Mouse (Mus musculus): ENCODE data around the gene Arl14. TPM values are rescaled to one million over a fixed set of nuclear protein-coding genes. Genes with fewer than 3 reads are reported as not detected.

Arl14 gene
- polyA plus RNA-seq, 1 experiment = not detected

DNA sequence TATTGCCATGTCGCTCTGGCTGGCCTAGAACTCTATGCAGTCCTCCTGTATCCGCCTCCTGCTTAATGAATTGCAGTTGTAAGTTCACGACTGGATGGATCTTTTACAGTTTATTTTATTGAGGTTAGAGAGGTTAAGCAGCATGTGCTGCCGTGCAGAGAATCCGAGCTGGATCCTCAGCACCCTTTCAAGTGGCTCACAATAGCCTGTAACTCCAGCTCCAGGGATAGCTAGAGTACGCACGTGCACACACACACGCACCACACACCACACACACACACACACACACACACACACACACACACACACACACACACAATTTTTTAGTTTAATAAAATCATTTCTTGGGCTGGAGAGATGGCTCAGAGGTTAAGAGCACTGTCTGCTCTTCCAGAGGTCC lies 27.0 kb upstream of the Arl14 start:
- DNase-seq (ENCODE audit: low read depth) = no peak
- no peak for TF ChIP-seq POLR2A (IDR thresholded peaks at IDR 0.05; ENCODE audit: borderline replicate concordance, extremely low read depth, insufficient read depth, insufficient read length, poor library complexity, severe bottlenecking)
- no peak for TF ChIP-seq CTCF (IDR thresholded peaks at IDR 0.05; ENCODE audit: borderline replicate concordance, extremely low read depth, insufficient read depth, insufficient read length)

DNA sequence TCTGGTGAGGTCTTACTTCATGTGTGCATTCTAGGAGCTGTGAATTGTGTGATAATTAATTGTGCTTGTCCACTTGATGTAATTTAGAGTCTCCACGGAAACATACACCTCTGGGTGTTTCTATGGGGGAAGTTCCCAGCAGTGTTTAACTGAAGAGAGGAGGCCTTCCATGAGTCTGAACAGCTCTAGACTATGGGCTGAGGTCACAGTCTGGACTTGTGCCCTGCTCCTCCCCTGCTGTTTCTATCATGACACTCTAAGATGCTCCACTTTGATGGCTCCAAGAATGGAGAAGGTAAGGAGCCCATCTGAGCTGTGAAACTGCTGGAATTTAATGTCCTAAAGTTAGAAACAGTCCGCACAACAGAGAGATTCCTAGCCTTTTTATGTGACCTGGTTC lies 24.1 kb upstream of the Arl14 start:
- no peak for TF ChIP-seq POLR2A (IDR thresholded peaks at IDR 0.05; ENCODE audit: borderline replicate concordance, extremely low read depth, insufficient read depth, insufficient read length, poor library complexity, severe bottlenecking)
- no peak for TF ChIP-seq CTCF (IDR thresholded peaks at IDR 0.05; ENCODE audit: borderline replicate concordance, extremely low read depth, insufficient read depth, insufficient read length)
- DNase-seq (ENCODE audit: low read depth) = no peak

DNA sequence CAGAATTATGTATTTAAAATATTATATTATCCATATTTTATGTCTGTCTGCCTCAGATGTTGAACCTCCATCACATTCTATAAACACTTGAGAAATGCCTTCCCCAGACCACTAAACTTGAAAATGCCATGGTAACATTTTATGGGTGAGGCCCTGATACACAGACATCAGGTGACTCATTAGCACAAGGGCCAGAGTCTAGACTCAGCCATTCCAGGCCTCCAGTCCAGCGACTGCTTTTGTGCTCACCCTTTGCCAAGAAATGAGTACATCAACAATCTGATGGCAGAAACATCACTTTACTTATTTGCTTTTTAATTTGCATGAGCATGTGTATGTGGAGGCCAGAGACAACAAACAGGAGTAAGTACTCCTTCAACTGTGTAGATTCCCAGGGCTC lies 22.0 kb upstream of the Arl14 start:
- TF ChIP-seq CTCF (IDR thresholded peaks at IDR 0.05; ENCODE audit: borderline replicate concordance, extremely low read depth, insufficient read depth, insufficient read length) (no peak), POLR2A (IDR thresholded peaks at IDR 0.05; ENCODE audit: borderline replicate concordance, extremely low read depth, insufficient read depth, insufficient read length, poor library complexity, severe bottlenecking) (no peak)
- no peak for DNase-seq (ENCODE audit: low read depth)

- TF ChIP-seq POLR2A (IDR thresholded peaks at IDR 0.05; ENCODE audit: borderline replicate concordance, extremely low read depth, insufficient read depth, insufficient read length, poor library complexity, severe bottlenecking) = no peak
- no peak for TF ChIP-seq CTCF (IDR thresholded peaks at IDR 0.05; ENCODE audit: borderline replicate concordance, extremely low read depth, insufficient read depth, insufficient read length)
Observed at GRCm38 (mm10) chr3:69201206-69201605, 21.0 kb upstream of the Arl14 start.

DNA sequence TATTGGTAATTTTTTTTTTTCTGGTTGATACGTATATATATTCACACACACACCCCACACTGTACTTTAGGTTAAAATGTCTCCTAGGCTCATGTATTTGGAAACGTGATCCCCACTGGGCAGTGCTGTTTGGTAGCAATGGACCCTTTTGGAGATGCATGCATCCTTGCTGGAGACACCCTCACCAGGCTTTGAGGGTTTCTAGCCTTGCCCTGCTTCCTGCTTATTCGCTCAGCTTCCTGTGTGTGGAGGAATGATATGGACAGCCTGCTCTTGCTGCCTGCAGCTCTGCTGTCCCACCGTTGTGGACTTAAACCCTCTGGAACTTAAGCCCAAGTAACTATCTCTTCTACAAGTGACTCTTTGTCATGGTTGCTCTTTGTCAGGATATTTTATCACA lies 19.3 kb upstream of the Arl14 start:
- DNase-seq (ENCODE audit: low read depth) = no peak
- TF ChIP-seq POLR2A (IDR thresholded peaks at IDR 0.05; ENCODE audit: borderline replicate concordance, extremely low read depth, insufficient read depth, insufficient read length, poor library complexity, severe bottlenecking) (no peak), CTCF (IDR thresholded peaks at IDR 0.05; ENCODE audit: borderline replicate concordance, extremely low read depth, insufficient read depth, insufficient read length) (no peak)

More at GRCm38 (mm10) chr3:69201206-69201605, 21.0 kb upstream of the Arl14 start:
- no peak for DNase-seq (ENCODE audit: low read depth)

- TF ChIP-seq CTCF (IDR thresholded peaks at IDR 0.05; ENCODE audit: borderline replicate concordance, extremely low read depth, insufficient read depth, insufficient read length) (no peak), POLR2A (IDR thresholded peaks at IDR 0.05; ENCODE audit: borderline replicate concordance, extremely low read depth, insufficient read depth, insufficient read length, poor library complexity, severe bottlenecking) (no peak)
- no peak for DNase-seq (ENCODE audit: low read depth)
Observed at GRCm38 (mm10) chr3:69205266-69206054, 16.8 kb upstream of the Arl14 start.

DNA sequence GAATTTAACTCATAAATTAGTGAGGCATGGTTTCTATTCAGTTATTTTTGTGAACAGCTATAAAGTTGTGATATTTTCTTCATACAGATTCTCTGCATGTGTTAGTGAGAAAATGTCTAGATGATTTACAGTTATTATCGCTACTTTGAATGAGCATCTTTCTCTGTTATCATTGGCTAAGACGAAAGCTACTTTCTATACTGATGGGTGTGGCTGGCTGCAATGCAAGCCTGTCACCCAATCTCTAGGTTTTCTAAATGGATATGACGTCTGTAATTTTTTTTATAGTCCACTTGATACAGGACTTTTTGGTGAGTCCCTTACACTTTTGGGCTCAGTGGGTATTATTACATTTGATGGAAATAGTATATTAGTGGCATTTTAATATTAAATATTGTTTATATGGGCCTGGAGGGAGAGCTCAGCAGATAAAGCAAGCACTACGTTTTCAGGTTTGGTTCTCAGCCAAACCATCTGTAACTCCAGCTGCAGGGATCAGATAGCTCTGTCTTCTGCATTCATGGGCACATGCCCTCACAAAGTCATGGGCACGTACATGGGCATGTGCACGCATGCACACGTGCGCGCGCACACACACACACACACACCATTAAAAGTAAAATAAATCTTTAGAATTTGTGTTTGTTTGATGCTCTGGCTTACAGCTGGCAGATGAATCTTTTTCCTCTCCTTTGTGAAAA lies 15.9 kb upstream of the Arl14 start:
- TF ChIP-seq POLR2A (IDR thresholded peaks at IDR 0.05; ENCODE audit: borderline replicate concordance, extremely low read depth, insufficient read depth, insufficient read length, poor library complexity, severe bottlenecking) (no peak), CTCF (IDR thresholded peaks at IDR 0.05; ENCODE audit: borderline replicate concordance, extremely low read depth, insufficient read depth, insufficient read length) (no peak)
- DNase-seq (ENCODE audit: low read depth) = no peak

DNA sequence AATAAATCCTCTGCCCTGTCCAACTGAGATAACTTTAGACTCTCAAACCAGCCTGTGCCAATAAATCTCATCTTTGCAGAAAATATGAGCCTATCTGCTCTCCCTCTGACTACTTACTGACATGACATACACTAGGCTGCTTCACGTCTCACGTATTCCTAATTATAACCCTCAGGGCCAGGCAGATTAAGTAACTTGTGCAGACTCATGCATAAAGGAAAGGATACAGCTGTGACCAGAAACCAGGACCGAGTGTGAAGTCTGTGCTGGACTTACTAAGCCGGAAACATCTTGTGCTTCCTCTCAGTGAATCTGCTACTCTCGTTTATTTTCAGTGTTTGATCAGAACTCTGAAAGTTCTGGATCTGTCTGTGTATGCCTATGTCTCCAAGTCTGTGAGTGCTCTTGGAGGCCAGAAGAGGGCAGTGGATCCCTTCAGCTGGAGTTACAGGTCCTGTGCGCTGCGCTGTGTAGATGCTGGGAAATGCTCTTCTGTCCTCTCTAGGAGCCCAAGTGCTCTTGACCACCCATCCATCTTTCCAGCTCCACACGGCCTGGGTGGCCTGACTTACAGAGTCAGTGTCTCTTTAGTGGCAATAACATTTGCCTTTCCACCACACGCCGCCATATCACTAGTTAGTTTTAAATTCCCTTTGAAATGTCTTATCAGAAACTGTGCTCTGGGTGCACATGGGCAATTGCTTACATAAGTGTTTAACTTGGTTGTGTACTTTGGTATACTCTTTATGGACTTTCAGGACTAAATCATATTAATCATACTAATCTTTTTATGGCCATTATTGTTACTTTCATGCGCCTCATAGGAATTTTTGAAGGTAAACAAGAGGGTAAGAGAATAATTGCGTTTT lies 13.5 kb upstream of the Arl14 start:
- TF ChIP-seq POLR2A (IDR thresholded peaks at IDR 0.05; ENCODE audit: borderline replicate concordance, extremely low read depth, insufficient read depth, insufficient read length, poor library complexity, severe bottlenecking) (no peak), CTCF (IDR thresholded peaks at IDR 0.05; ENCODE audit: borderline replicate concordance, extremely low read depth, insufficient read depth, insufficient read length) (peak; percentile 60)
- DNase-seq (ENCODE audit: low read depth) = peak; percentile 74

GRCm38 (mm10) chr3:69212246-69212645 lies 10.0 kb upstream of the Arl14 start:
- DNase-seq (ENCODE audit: low read depth) = no peak
- no peak for TF ChIP-seq CTCF (IDR thresholded peaks at IDR 0.05; ENCODE audit: borderline replicate concordance, extremely low read depth, insufficient read depth, insufficient read length)
- TF ChIP-seq POLR2A (IDR thresholded peaks at IDR 0.05; ENCODE audit: borderline replicate concordance, extremely low read depth, insufficient read depth, insufficient read length, poor library complexity, severe bottlenecking) = no peak

- DNase-seq (ENCODE audit: low read depth) = no peak
- TF ChIP-seq CTCF (IDR thresholded peaks at IDR 0.05; ENCODE audit: borderline replicate concordance, extremely low read depth, insufficient read depth, insufficient read length) (no peak), POLR2A (IDR thresholded peaks at IDR 0.05; ENCODE audit: borderline replicate concordance, extremely low read depth, insufficient read depth, insufficient read length, poor library complexity, severe bottlenecking) (no peak)
Observed at GRCm38 (mm10) chr3:69213465-69213864, 8.8 kb upstream of the Arl14 start.

GRCm38 (mm10) chr3:69214566-69214965 lies 7.7 kb upstream of the Arl14 start:
- TF ChIP-seq CTCF (IDR thresholded peaks at IDR 0.05; ENCODE audit: borderline replicate concordance, extremely low read depth, insufficient read depth, insufficient read length) (no peak), POLR2A (IDR thresholded peaks at IDR 0.05; ENCODE audit: borderline replicate concordance, extremely low read depth, insufficient read depth, insufficient read length, poor library complexity, severe bottlenecking) (no peak)
- DNase-seq (ENCODE audit: low read depth) = no peak

All from brain, embryonic 14.5 days (tissue).